Mouse (Mus musculus): Measurements from ENCODE around the gene Xylb.
A peak's percentile ranks its signal among the peaks of the same experiment; 100 is the strongest.

DNA sequence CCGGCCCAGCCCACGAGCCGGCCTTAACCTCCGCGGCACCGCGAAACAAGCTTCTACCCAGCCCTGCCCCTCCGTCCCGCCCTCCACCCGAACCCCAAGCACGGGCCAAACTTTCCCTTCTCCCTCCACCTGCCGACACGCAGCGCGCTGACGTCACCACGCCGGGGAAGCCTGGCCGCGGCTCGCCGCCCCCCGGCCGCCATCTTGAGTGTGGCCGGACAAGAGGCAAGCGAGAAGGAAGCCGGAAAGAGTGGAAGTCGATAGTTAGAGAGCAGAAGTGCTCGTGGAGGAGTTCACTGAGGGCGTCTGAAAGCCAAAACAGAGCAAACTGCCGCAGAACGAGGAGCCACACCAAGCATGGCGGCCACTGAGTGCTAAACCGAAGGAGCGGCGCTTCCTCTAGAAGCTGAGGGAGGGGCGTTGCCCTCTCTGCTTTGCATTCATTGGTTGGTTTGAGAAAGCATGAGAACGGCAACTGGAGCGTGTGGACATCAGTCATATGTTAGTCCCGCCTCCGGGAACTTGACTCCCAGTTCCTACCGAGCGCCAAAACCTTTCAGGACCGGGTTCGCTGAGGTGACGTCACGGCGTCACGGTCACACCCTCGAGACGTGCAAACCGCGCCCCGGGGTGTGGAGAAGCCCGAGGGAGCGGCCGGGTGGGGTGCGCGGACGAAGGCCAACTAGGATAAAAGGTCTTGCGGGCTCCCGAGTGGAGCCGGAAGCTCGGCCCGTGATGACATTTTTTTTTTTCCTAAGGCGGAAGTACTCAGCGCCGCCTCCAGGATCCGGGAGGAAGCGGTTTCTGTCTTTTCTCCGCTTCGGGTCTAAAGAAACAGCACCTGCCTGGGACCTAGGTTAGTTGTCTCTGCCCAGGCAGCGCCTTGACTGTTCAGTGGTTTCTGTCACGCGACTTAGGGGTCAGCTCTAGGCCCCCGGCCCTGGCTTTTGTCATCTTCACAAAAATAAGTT, 34.6 kb upstream of the Xylb start, which contains the start of gene Oxsr1:
- TF ChIP-seq CTCF (IDR thresholded peaks at IDR 0.05) (peak; percentile 65), EP300 (IDR thresholded peaks at IDR 0.05) (peak; percentile 66)

All from lung, postnatal 0 days (tissue).